Mouse (Mus musculus) kidney, adult 2 months (tissue): Measurements from ENCODE around the gene Tmem239.
A peak's percentile ranks its signal among the peaks of the same experiment; 100 is the strongest.

Experiments
- CTCF ChIP-seq: fragments of 200-500 bp; conservative IDR thresholded peaks from 2 replicates; pipeline ENCODE4 v1.5.1; 2011; ENCODE audit warnings: low read depth, mild to moderate bottlenecking, control low read depth, low read length, moderate library complexity, mixed read lengths; ENCODE audit not compliant: insufficient read depth, insufficient read length
- POLR2A ChIP-seq: fragments of 200-500 bp; IDR thresholded peaks from one replicate; pipeline ENCODE4 v1.6.1; 2011; ENCODE audit warnings: low read depth, low read length, control low read depth

DNA sequence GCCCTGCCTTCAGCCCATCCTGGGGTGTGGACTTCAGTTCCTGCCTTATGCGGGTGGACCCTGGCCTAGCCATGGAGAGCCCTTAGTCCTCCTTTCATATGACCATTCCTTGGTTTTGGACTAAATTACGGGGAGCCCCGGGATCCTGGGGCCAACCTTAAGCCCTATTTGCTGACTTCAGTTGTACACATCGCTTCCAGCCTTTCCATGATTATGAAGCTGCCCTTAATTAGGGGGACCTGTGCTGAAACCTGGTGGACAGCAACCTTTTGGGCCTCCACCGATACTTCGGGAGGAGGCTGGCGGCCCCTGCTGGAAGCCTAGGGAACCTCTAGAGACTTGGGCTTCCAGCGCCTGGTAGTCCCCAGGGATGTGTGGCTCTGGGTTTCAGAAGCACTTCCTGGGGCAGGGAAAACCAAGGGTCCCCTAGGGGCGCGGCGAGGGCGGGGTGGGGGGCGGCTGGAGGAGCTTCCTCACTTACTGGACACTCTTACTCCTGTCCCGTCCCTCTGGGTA is 43.7 kb upstream of the Tmem239 start:
- no peak for TF ChIP-seq POLR2A
- peak; percentile 61 for TF ChIP-seq CTCF
